Mouse (Mus musculus): ENCODE measurements around the gene Eif5b. TPM values are rescaled to one million over a fixed set of nuclear protein-coding genes. Genes with fewer than 3 reads are reported as not detected.

Eif5b gene
- polyA plus RNA-seq, 1 experiment from 2014 or later: 18.1 TPM

GRCm38 (mm10) chr1:37998371-37999199 is 775 bp downstream of the Eif5b start:
- Histone ChIP-seq H3K9ac (ENCODE audit: low read depth, low read length) (peak overlapping the region; percentile 90), H3K27me3 (replicated peaks; ENCODE audit: control insufficient read depth, insufficient read depth, low read length) (no peaks in the 10 kb centered on the region), H3K36me3 (ENCODE audit: control insufficient read depth, insufficient read depth, low read length) (peaks cover 8% of the 10 kb centered on the region), H3K9me3 (ENCODE audit: control insufficient read depth, low read length) (no peaks in the 10 kb centered on the region), H3K4me1 (ENCODE audit: control insufficient read depth, insufficient read depth, low read depth, low read length) (peaks cover 14% of the 10 kb centered on the region), H3K27ac (ENCODE audit: low read depth, low read length) (peak overlapping the region; percentile 76), H3K4me2 (ENCODE audit: low read length) (peak overlapping the region; percentile 57), H3K4me3 (ENCODE audit: low read length) (peak overlapping the region; percentile 85)
- ATAC-seq: no peak
- WGBS: 11% methylated on average over 15 of the region's 47 CpGs

GRCm38 (mm10) chr1:37999552-37999951 is 1.7 kb downstream of the Eif5b start:
- H3K27ac ChIP-seq (ENCODE audit: low read depth, low read length): no peak overlapping the region
- H3K36me3 ChIP-seq (ENCODE audit: control insufficient read depth, insufficient read depth, low read length): peaks cover 8% of the 10 kb centered on the region
- no peaks in the 10 kb centered on the region for H3K27me3 ChIP-seq (replicated peaks; ENCODE audit: control insufficient read depth, insufficient read depth, low read length)
- no peak overlapping the region for H3K9ac ChIP-seq (ENCODE audit: low read depth, low read length)
- no peak overlapping the region for H3K4me3 ChIP-seq (ENCODE audit: low read length)
- no peak for ATAC-seq
- WGBS: 78% methylated on average over 3 of the region's 3 CpGs
- H3K9me3 ChIP-seq (ENCODE audit: control insufficient read depth, low read length): no peaks in the 10 kb centered on the region
- H3K4me1 ChIP-seq (ENCODE audit: control insufficient read depth, insufficient read depth, low read depth, low read length): peaks cover 14% of the 10 kb centered on the region
- no peak overlapping the region; the same call in 1 of the 2 replicates for H3K4me2 ChIP-seq (ENCODE audit: low read length)

- Histone ChIP-seq H3K27me3 (replicated peaks; ENCODE audit: control insufficient read depth, insufficient read depth, low read length) (no peaks in the 10 kb centered on the region), H3K9me3 (ENCODE audit: control insufficient read depth, low read length) (no peaks in the 10 kb centered on the region), H3K27ac (ENCODE audit: low read depth, low read length) (no peak overlapping the region), H3K4me2 (ENCODE audit: low read length) (no peak overlapping the region), H3K36me3 (ENCODE audit: control insufficient read depth, insufficient read depth, low read length) (no peaks in the 10 kb centered on the region), H3K4me1 (ENCODE audit: control insufficient read depth, insufficient read depth, low read depth, low read length) (peaks cover 14% of the 10 kb centered on the region), H3K4me3 (ENCODE audit: low read length) (no peak overlapping the region), H3K9ac (ENCODE audit: low read depth, low read length) (no peak overlapping the region)
- ATAC-seq: no peak
- WGBS: 90% methylated on average over 8 of the region's 8 CpGs
These were observed 3.0 kb downstream of the Eif5b start for GRCm38 (mm10) chr1:38000844-38001243.

- no peaks in the 10 kb centered on the region for H3K9me3 ChIP-seq (ENCODE audit: control insufficient read depth, low read length)
- no peaks in the 10 kb centered on the region for H3K27me3 ChIP-seq (replicated peaks; ENCODE audit: control insufficient read depth, insufficient read depth, low read length)
- H3K4me3 ChIP-seq (ENCODE audit: low read length): no peak overlapping the region
- no peak overlapping the region for H3K27ac ChIP-seq (ENCODE audit: low read depth, low read length)
- peaks cover 10% of the 10 kb centered on the region for H3K4me1 ChIP-seq (ENCODE audit: control insufficient read depth, insufficient read depth, low read depth, low read length)
- no peaks in the 10 kb centered on the region for H3K36me3 ChIP-seq (ENCODE audit: control insufficient read depth, insufficient read depth, low read length)
- H3K4me2 ChIP-seq (ENCODE audit: low read length): no peak overlapping the region
- WGBS: 93% methylated on average over 9 of the region's 9 CpGs
- no peak overlapping the region for H3K9ac ChIP-seq (ENCODE audit: low read depth, low read length)
- ATAC-seq: no peak
These were observed 4.1 kb downstream of the Eif5b start for GRCm38 (mm10) chr1:38001956-38002355.

GRCm38 (mm10) chr1:38003046-38003445 is 5.2 kb downstream of the Eif5b start:
- H3K36me3 ChIP-seq (ENCODE audit: control insufficient read depth, insufficient read depth, low read length): no peaks in the 10 kb centered on the region
- no peak overlapping the region for H3K4me3 ChIP-seq (ENCODE audit: low read length)
- no peak overlapping the region for H3K4me2 ChIP-seq (ENCODE audit: low read length)
- H3K27me3 ChIP-seq (replicated peaks; ENCODE audit: control insufficient read depth, insufficient read depth, low read length): no peaks in the 10 kb centered on the region
- H3K9ac ChIP-seq (ENCODE audit: low read depth, low read length): no peak overlapping the region
- H3K27ac ChIP-seq (ENCODE audit: low read depth, low read length): no peak overlapping the region
- peaks cover 10% of the 10 kb centered on the region for H3K4me1 ChIP-seq (ENCODE audit: control insufficient read depth, insufficient read depth, low read depth, low read length)
- no peak for ATAC-seq
- WGBS: 88% methylated on average over 3 of the region's 3 CpGs
- H3K9me3 ChIP-seq (ENCODE audit: control insufficient read depth, low read length): no peaks in the 10 kb centered on the region

DNA sequence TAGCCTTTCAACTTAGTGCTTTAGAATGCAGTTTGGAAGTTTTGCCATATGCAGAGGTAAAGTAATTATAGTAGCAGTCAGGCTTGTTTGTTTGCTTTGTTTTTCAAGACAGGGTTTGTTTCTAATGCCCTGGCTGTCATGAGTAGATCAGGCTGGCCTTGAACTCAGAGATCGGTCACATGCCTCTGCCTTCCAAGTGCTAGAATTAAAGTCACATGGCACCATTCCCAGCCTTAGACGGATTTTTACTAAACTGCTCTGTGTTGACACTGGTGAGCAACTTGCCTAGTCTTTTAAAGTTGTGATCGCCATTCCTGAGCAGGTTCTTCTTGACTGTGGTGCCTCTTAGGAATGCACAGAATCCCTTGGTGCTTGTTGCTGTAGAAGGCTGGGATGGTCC is 8.9 kb downstream of the Eif5b start:
- no peak overlapping the region for H3K9ac ChIP-seq (ENCODE audit: low read depth, low read length)
- WGBS: 79% methylated on average over 3 of the region's 3 CpGs

GRCm38 (mm10) chr1:38011647-38012046 is 13.8 kb downstream of the Eif5b start:
- Histone ChIP-seq H3K4me2 (ENCODE audit: low read length) (no peak overlapping the region), H3K4me3 (ENCODE audit: low read length) (no peak overlapping the region), H3K27ac (ENCODE audit: low read depth, low read length) (no peak overlapping the region), H3K9me3 (ENCODE audit: control insufficient read depth, low read length) (no peaks in the 10 kb centered on the region), H3K36me3 (ENCODE audit: control insufficient read depth, insufficient read depth, low read length) (no peaks in the 10 kb centered on the region), H3K27me3 (replicated peaks; ENCODE audit: control insufficient read depth, insufficient read depth, low read length) (no peaks in the 10 kb centered on the region), H3K9ac (ENCODE audit: low read depth, low read length) (no peak overlapping the region), H3K4me1 (ENCODE audit: control insufficient read depth, insufficient read depth, low read depth, low read length) (no peaks in the 10 kb centered on the region)
- 85% methylated on average over 6 of the region's 6 CpGs for WGBS
- ATAC-seq: peak; percentile 20; the same call in 1 of the 2 replicates

More for the DNA sequence above, 8.9 kb downstream of the Eif5b start:
- ATAC-seq: no peak
- Histone ChIP-seq H3K4me1 (ENCODE audit: control insufficient read depth, insufficient read depth, low read depth, low read length) (no peaks in the 10 kb centered on the region), H3K4me3 (ENCODE audit: low read length) (no peak overlapping the region), H3K27me3 (replicated peaks; ENCODE audit: control insufficient read depth, insufficient read depth, low read length) (no peaks in the 10 kb centered on the region), H3K9me3 (ENCODE audit: control insufficient read depth, low read length) (no peaks in the 10 kb centered on the region), H3K36me3 (ENCODE audit: control insufficient read depth, insufficient read depth, low read length) (no peaks in the 10 kb centered on the region), H3K27ac (ENCODE audit: low read depth, low read length) (no peak overlapping the region), H3K4me2 (ENCODE audit: low read length) (no peak overlapping the region)

DNA sequence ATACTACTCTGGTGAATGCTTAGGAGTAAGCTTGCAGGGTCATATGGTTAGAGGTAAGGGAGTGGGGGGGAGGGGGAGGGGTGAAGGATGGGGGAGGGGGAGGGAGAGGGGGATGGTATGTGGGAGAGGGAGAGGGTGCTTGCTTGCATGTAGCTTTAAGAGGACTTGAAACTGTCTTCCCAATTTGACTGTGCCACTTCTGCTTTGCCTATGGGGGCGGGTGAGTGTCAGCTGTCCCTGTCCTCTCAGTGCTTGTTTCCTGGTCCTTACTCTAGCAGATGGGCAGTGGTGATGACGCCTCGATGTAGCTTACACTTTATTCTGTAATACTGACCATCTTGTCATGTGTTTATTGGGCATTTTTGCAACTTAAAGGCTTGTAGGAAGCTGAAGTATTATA is 14.3 kb downstream of the Eif5b start:
- Histone ChIP-seq H3K4me2 (ENCODE audit: low read length) (no peak overlapping the region), H3K27ac (ENCODE audit: low read depth, low read length) (no peak overlapping the region), H3K27me3 (replicated peaks; ENCODE audit: control insufficient read depth, insufficient read depth, low read length) (no peaks in the 10 kb centered on the region), H3K9ac (ENCODE audit: low read depth, low read length) (no peak overlapping the region), H3K4me1 (ENCODE audit: control insufficient read depth, insufficient read depth, low read depth, low read length) (no peaks in the 10 kb centered on the region), H3K4me3 (ENCODE audit: low read length) (no peak overlapping the region), H3K36me3 (ENCODE audit: control insufficient read depth, insufficient read depth, low read length) (no peaks in the 10 kb centered on the region), H3K9me3 (ENCODE audit: control insufficient read depth, low read length) (no peaks in the 10 kb centered on the region)
- 90% methylated on average over 3 of the region's 3 CpGs for WGBS
- 0 out of 2 replicates have a peak, but pooled peaks have one; percentile 20 for ATAC-seq

DNA sequence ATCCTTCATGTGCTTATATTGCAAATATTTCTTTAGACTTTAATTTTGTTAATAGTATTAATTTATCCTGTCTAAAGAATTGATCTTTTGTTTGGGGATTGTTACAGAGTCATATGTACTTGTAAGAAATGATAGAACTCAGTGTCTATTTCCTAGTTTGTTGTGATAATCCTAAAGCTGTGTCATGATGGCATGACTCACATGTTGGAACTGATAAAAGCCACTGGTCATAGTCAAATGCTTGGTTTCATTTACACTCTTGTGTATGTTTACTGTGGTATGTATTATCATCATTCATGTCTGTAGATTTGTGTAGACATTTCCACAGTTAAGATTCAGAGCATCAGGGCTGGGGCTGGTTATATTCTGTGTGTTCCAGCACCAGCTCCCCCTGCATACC is 14.7 kb downstream of the Eif5b start:
- H3K4me1 ChIP-seq (ENCODE audit: control insufficient read depth, insufficient read depth, low read depth, low read length): no peaks in the 10 kb centered on the region
- no peak overlapping the region for H3K4me3 ChIP-seq (ENCODE audit: low read length)
- H3K4me2 ChIP-seq (ENCODE audit: low read length): no peak overlapping the region
- H3K27me3 ChIP-seq (replicated peaks; ENCODE audit: control insufficient read depth, insufficient read depth, low read length): no peaks in the 10 kb centered on the region
- ATAC-seq: no peak
- no peak overlapping the region for H3K27ac ChIP-seq (ENCODE audit: low read depth, low read length)
- no peaks in the 10 kb centered on the region for H3K9me3 ChIP-seq (ENCODE audit: control insufficient read depth, low read length)
- H3K36me3 ChIP-seq (ENCODE audit: control insufficient read depth, insufficient read depth, low read length): no peaks in the 10 kb centered on the region
- no peak overlapping the region for H3K9ac ChIP-seq (ENCODE audit: low read depth, low read length)
